Mouse (Mus musculus) heart, embryonic 16.5 days (tissue): ENCODE data around the gene Etv6. TPM values are rescaled to one million over a fixed set of nuclear protein-coding genes. Genes with fewer than 3 reads are reported as not detected.
A peak's percentile ranks its signal among the peaks of the same experiment; 100 is the strongest.

Experiments used
- ATAC-seq: fragments of 200-750 bp; cut with Nextera tagmentation; replicated peaks from 2 replicates; pipeline ENCODE4 v1.8.0; 2017; ENCODE audit warnings: moderate number of reproducible peaks; ENCODE audit not compliant: insufficient read depth, low FRiP score; ENCODE audit errors: extremely low read depth
- H3K27ac ChIP-seq: fragments of 300-500 bp; sonication (generic); 2 replicates; pipeline ENCODE4 v1.5.1; 2014; ENCODE audit warnings: mild to moderate bottlenecking, low read length, control low read depth, moderate library complexity
- H3K27me3 ChIP-seq: fragments of 300-500 bp; sonication (generic); 2 replicates; pipeline ENCODE4 v1.6.1; 2014; ENCODE audit warnings: low read length, mixed read lengths; ENCODE audit not compliant: control insufficient read depth, insufficient read depth
- H3K36me3 ChIP-seq: fragments of 300-500 bp; sonication (generic); 2 replicates; pipeline ENCODE4 v1.6.1; 2014; ENCODE audit not compliant: control insufficient read depth, insufficient read depth
- H3K4me1 ChIP-seq: fragments of 300-500 bp; sonication (generic); 2 replicates; pipeline ENCODE4 v1.6.1; 2014; ENCODE audit warnings: low read length, mixed read lengths; ENCODE audit not compliant: control insufficient read depth, insufficient read depth
- H3K4me2 ChIP-seq: fragments of 300-500 bp; sonication (generic); 2 replicates; pipeline ENCODE4 v1.6.1; 2014; ENCODE audit warnings: low read depth, mild to moderate bottlenecking, control low read depth, low read length
- H3K4me3 ChIP-seq: fragments of 300-500 bp; sonication (generic); 2 replicates; pipeline ENCODE4 v1.5.1; 2014; ENCODE audit warnings: mild to moderate bottlenecking, control low read depth, low read length
- H3K9ac ChIP-seq: fragments of 300-500 bp; sonication (generic); 2 replicates; pipeline ENCODE4 v1.6.1; 2014; ENCODE audit warnings: low read length, control low read depth
- H3K9me3 ChIP-seq: fragments of 300-500 bp; sonication (generic); replicated peaks from 2 replicates; pipeline ENCODE4 v1.6.1; 2016; ENCODE audit warnings: low read length; ENCODE audit not compliant: control insufficient read depth
- WGBS: fragments of 180-500 bp; shearing (Covaris S2); extraction: QIAGEN DNeasy Blood & Tissue Kit; methylation state at CpG from one replicate; pipeline ENCODE4 v1.1.7; 2014; 5-methylcytosine and 5-hydroxymethylcytosine counted together
- polyA plus RNA-seq: library from polyadenylated mRNA; unstranded; fragments of >200 nt; fragmentation: Nextera tagmentation; extraction: Ambion mirVana; gene quantifications from 2 replicates; pipeline ENCODE4 v1.2.1, GENCODE M21; 2015

The Etv6 gene
- polyA plus RNA-seq, 1 experiment from 2014 or later: 12.3 TPM

DNA sequence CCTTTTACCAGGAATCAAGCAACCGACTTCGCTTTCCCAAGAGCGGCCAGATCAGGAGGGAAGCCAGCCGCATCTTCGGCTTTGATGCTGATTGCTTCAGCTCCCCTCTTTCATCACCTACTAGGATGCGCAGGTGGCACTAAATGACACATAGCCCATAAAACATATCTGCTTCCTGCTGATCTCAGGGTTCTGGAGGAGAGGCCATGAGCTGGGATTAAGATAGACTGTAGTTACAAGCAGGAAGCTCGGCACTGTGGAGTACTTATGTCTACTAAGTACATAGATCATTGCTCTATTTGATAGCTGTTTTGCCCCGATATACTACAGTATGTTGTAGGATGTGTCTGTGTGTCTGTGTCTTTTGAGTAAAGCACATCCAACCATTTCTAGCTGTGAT lies 68.0 kb downstream of the Etv6 start:
- Histone ChIP-seq H3K4me3 (no peak overlapping the region), H3K27me3 (no peaks in the 10 kb centered on the region), H3K4me1 (peaks cover 46% of the 10 kb centered on the region), H3K27ac (no peak overlapping the region), H3K9ac (no peak overlapping the region), H3K9me3 (no peaks in the 10 kb centered on the region), H3K4me2 (no peak overlapping the region), H3K36me3 (no peaks in the 10 kb centered on the region)
- no peak for ATAC-seq
- WGBS: 82% methylated on average over 8 of the region's 8 CpGs

DNA sequence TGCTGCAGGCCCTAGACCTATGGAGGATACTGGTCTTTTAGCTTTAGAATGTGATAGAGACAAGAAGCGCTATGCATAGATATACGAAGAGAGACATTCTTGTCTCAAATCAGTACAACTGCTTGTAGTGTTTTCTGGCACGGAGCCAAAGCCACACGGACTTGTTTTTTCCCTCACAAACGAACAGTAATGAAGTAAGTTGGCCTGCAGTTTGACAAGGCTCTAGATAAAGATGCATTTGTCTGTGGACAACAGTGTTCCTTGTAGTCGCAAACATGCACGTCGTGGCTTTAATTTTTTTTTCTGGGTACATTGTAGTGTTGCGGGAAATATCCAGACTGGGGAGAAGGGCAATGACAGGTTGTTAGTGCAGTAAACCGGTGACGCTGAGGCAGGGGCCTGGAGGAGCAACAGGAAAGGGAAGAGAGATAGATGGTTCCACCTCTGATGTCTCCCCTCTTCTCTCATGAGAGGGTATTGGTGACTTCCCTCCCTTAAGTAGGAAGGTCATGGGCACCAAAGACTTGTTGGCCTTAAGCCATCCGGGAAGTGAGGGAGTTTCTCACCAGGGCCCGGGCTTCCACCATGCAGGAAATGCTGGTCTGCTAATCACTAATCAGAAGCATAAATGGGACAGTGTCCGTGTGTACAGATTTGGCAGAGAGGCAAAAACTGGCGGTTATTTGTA lies 70.2 kb downstream of the Etv6 start:
- peak; percentile 57 for ATAC-seq
- no peaks in the 10 kb centered on the region for H3K27me3 ChIP-seq
- H3K27ac ChIP-seq: peak overlapping the region; percentile 70
- H3K4me2 ChIP-seq: peak overlapping the region; percentile 34
- WGBS: 17% methylated on average over 15 of the region's 15 CpGs
- H3K36me3 ChIP-seq: no peaks in the 10 kb centered on the region
- H3K9me3 ChIP-seq: no peaks in the 10 kb centered on the region
- H3K4me3 ChIP-seq: 0 out of 2 replicates have a peak overlapping the region, but pooled peaks have one; percentile 3
- H3K9ac ChIP-seq: 0 out of 2 replicates have a peak overlapping the region, but pooled peaks have one; percentile 8
- H3K4me1 ChIP-seq: peaks cover 46% of the 10 kb centered on the region

DNA sequence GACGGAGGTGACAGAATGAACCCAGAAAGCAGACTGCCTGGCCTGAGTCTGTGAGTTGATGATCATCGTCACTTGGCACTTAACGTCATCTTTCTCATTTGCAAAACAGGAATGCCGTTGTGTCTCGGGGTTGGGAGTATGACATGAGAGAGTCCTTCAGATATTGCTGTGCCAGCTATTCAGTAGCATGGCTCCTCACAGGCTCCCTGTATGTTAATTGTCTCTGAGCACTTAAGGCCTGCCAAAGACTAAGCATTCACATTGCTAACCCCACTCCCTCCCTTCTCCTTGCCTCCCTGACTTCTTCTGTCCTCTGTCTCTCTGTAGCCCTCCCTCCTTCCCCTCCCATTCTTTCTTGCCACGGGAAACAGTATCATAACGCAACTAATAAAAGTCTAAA lies 72.2 kb downstream of the Etv6 start:
- 0 out of 2 replicates have a peak, but pooled peaks have one; percentile 10 for ATAC-seq
- 56% methylated on average over 7 of the region's 7 CpGs for WGBS
- H3K9ac ChIP-seq: peak overlapping the region; percentile 39; the same call in 1 of the 2 replicates
- peaks cover 43% of the 10 kb centered on the region for H3K4me1 ChIP-seq
- H3K27ac ChIP-seq: peak overlapping the region; percentile 64
- peak overlapping the region; percentile 5; the same call in 1 of the 2 replicates for H3K4me3 ChIP-seq
- no peaks in the 10 kb centered on the region for H3K9me3 ChIP-seq
- peak overlapping the region; percentile 37 for H3K4me2 ChIP-seq
- H3K27me3 ChIP-seq: no peaks in the 10 kb centered on the region
- H3K36me3 ChIP-seq: no peaks in the 10 kb centered on the region

DNA sequence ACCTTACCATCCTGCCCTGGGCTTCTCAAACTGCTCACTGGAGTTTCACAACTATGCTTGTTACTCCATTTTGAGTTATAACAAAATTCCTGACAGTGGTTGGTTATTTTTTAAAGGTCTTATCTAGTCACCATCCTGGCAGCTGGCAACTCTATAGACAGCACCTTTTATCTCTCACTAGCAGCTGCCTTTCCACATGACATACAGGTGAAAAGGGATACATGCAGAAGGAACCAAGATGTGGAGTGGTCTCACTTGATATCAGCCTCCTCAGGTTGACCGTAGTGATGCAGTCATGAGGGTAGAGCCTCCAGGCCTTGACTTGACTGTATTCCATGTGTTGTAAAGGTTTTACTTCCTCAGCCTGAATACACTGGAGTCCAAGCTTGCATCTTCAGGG lies 74.2 kb downstream of the Etv6 start:
- WGBS: 93% methylated on average over 1 of the region's 1 CpGs
- H3K9ac ChIP-seq: no peak overlapping the region
- H3K27ac ChIP-seq: no peak overlapping the region
- no peak for ATAC-seq
- peaks cover 38% of the 10 kb centered on the region for H3K4me1 ChIP-seq
- H3K36me3 ChIP-seq: no peaks in the 10 kb centered on the region
- H3K4me2 ChIP-seq: no peak overlapping the region
- H3K27me3 ChIP-seq: no peaks in the 10 kb centered on the region
- no peak overlapping the region for H3K4me3 ChIP-seq
- no peaks in the 10 kb centered on the region for H3K9me3 ChIP-seq

DNA sequence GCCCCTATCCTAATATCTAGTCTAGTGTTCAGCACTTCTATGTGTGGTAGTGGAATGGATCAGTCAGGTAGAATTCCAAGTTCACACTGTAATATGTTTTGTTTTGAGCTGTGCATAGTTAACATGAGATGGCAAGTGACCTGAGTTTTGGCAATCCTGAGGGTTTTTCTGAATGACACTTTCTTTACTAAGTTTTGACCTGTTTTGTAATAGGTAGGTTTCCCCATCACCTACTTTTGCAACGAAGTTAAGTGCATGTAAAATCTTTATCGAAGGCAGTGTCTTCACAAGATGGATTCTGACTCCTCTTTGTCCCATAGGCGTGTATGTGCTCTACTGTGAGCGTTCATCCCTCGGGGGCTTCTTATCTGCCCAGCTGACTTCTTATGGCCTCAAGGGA lies 74.7 kb downstream of the Etv6 start:
- peaks cover 2% of the 10 kb centered on the region; the same call in 1 of the 2 replicates for H3K36me3 ChIP-seq
- H3K9me3 ChIP-seq: no peaks in the 10 kb centered on the region
- no peak overlapping the region for H3K4me3 ChIP-seq
- no peak overlapping the region for H3K4me2 ChIP-seq
- no peak overlapping the region for H3K27ac ChIP-seq
- no peak overlapping the region for H3K9ac ChIP-seq
- ATAC-seq: no peak
- 90% methylated on average over 5 of the region's 5 CpGs for WGBS
- peaks cover 33% of the 10 kb centered on the region for H3K4me1 ChIP-seq
- H3K27me3 ChIP-seq: no peaks in the 10 kb centered on the region

DNA sequence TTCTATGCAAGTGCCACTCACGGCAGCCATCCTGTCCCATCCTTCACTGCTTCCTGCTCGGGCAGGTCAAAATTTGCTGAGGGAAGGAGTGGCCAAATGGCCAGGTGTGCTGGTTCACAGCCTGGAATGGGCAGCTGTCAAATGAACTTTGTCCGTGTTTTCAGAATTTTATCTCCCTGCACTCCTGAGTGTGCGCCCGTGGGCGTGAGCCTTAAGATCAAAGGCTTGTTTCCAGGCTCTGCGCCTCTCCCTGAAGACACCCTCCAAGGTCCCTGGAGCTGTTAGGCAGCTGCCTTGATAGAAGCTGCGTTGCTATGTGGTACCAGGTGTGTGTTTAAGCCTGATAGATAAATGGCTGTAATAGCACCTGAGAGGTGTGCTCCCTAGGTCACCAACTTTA lies 76.1 kb downstream of the Etv6 start:
- H3K4me3 ChIP-seq: no peak overlapping the region
- H3K4me2 ChIP-seq: no peak overlapping the region
- no peak overlapping the region for H3K27ac ChIP-seq
- H3K27me3 ChIP-seq: no peaks in the 10 kb centered on the region
- H3K9ac ChIP-seq: no peak overlapping the region
- ATAC-seq: no peak
- H3K4me1 ChIP-seq: peaks cover 19% of the 10 kb centered on the region
- H3K9me3 ChIP-seq: no peaks in the 10 kb centered on the region
- peaks cover 5% of the 10 kb centered on the region; the same call in 1 of the 2 replicates for H3K36me3 ChIP-seq
- WGBS: 75% methylated on average over 8 of the region's 8 CpGs

DNA sequence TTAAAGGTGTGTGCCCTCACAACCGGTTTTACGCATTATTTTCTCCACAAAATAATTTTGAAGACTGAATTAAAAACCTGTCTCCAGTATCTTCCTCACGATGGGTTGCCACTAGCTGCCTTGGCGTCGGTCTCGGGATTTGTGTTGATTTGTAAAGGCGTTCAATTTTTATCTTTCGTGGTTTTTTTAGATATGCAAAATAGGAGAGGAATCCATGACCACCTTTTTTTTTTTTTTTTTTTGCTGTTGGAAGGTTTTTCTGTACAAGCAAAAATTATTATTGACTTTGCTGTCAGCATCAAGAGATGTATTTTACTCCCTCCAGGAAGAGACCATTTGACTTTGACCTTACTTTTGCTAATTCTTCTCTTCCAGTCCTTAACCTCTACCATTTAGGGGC lies 77.3 kb downstream of the Etv6 start:
- Histone ChIP-seq H3K9ac (no peak overlapping the region), H3K4me1 (peaks cover 15% of the 10 kb centered on the region), H3K4me3 (no peak overlapping the region), H3K27me3 (no peaks in the 10 kb centered on the region), H3K9me3 (no peaks in the 10 kb centered on the region), H3K27ac (no peak overlapping the region), H3K36me3 (peaks cover 5% of the 10 kb centered on the region; the same call in 1 of the 2 replicates), H3K4me2 (no peak overlapping the region)
- no peak for ATAC-seq
- WGBS: 84% methylated on average over 8 of the region's 8 CpGs

DNA sequence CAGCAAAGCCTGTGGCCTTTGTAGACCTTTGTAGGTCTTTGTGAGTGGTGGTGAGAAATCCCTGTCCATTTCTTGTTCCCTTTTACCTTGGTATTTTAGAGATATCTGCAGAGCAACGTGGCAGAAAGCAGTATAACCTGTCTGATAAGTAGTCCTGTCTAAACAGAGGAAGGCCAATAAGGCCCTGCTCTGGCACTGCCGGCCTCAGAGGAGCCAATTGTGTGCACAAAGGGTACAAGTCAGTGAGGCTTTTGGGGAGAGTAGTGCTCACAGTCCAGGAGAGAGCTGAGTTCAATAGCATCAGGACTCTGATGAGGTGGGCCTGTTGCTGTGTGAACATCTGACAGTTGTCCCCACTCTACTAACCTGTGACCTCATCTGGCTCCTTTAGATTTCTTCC lies 77.7 kb downstream of the Etv6 start:
- 45% methylated on average over 2 of the region's 2 CpGs for WGBS
- Histone ChIP-seq H3K27ac (no peak overlapping the region), H3K9ac (no peak overlapping the region), H3K27me3 (no peaks in the 10 kb centered on the region), H3K4me2 (no peak overlapping the region), H3K4me1 (peaks cover 12% of the 10 kb centered on the region), H3K36me3 (peaks cover 5% of the 10 kb centered on the region; the same call in 1 of the 2 replicates), H3K9me3 (no peaks in the 10 kb centered on the region), H3K4me3 (no peak overlapping the region)
- no peak for ATAC-seq

DNA sequence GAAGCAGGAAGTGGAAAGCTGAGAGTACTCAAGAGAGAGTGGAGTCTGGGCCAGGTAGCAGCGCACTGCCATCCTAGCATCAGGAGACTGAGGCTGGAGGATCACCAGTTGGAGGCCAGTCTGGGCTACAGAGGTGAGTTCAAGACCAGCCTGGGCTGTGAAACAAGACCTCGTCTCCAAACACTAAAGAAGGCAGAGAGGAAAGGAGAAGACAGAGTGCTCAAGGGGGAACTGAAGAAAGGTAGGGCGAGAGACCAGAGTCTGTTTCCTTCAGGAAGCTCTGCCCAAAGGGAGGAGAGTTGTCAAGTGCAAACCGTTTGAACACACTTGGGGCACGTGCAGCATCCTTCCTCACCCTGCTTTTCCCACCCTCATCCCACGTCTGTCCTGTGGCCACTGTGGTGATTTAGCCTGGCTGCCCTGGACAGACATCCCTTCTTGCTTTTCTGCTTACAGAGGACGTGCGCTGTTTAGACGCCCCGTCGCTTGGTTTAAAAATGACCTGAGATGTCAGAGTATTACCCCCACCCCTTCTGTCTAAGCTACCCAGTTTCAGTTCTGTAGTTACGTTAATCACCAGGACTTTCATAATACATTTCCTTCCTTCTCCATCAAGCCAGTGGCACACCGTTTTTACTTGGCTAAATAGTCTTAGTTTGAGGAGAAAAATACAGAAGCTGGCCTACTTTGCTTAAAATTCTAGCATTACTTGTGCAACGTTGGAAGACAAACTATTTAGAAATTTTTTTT lies 79.9 kb downstream of the Etv6 start:
- Histone ChIP-seq H3K4me1 (peaks cover 24% of the 10 kb centered on the region), H3K27me3 (no peaks in the 10 kb centered on the region), H3K4me3 (no peak overlapping the region), H3K27ac (no peak overlapping the region), H3K4me2 (no peak overlapping the region), H3K9ac (no peak overlapping the region), H3K36me3 (peaks cover 5% of the 10 kb centered on the region; the same call in 1 of the 2 replicates), H3K9me3 (no peaks in the 10 kb centered on the region)
- WGBS: 80% methylated on average over 14 of the region's 14 CpGs
- ATAC-seq: no peak
